In the genomic region with DNA sequence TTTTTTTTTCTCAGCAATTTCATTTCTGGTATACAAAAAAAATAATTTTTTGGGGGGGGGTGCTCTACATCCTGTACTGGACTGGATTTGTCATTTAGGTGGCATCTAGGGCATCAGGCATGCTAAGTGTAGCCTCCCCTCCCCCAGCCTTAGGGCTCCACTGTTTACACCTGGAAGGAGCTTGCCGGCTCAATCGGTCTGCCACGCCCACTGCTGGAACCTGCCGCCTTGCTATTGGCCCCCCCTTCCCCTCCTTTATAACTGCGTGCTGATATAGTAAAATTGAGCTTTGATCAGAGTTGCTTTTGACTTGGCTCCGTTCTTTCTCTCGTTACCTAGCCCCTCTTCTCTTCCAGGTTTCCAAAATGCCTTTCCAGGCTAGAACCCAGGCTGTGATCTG, we compare ENCODE assay signal across 33 mouse cellular contexts. TPM values are rescaled to one million over a fixed set of nuclear protein-coding genes. Genes with fewer than 3 reads are reported as not detected.
DNase-seq lines count a peak whose midpoint lies in the region; ATAC-seq lines count a peak whose summit lies in the region.
"Had no signal": no experiment of that assay in that cellular context is flagged by ENCODE, and none has a peak within 500 bp of the region (broad histone marks: within the 10 kb centered on the region; RNA-seq: fewer than 3 reads in every experiment).

No protein-coding gene starts in this region.

- H3K4me1 ChIP-seq in intestine, embryonic 15.5 days (replicated peaks) = no peaks in the 10 kb centered on the region
- no peaks in the 10 kb centered on the region for H3K4me1 ChIP-seq in stomach, embryonic 16.5 days (ENCODE audit: control insufficient read depth, insufficient read depth, low read length)
- H3K4me1 ChIP-seq: embryonic facial prominence, embryonic 10.5 days; embryonic facial prominence, embryonic 13.5 days; forebrain, embryonic 12.5 days; forebrain, embryonic 15.5 days; heart, embryonic 12.5 days; heart, embryonic 15.5 days had no signal

- 47% methylated on average over 7 of the region's 7 CpGs for WGBS in intestine, embryonic 15.5 days
- WGBS in stomach, embryonic 16.5 days = 52% methylated on average over 7 of the region's 7 CpGs

- peak; percentile 66 for DNase-seq in heart, adult 11 months
- DNase-seq in heart, postnatal 25 days (ENCODE audit: low spot score) = no peak
- no peak for DNase-seq in layer of hippocampus, adult 9-11 months
- DNase-seq in left cerebral cortex, postnatal 10 days (ENCODE audit: extremely low spot score in 1 of 2, low spot score in 2 of 2) = no peak
- DNase-seq: adrenal gland, adult 2 months; adrenal gland, postnatal 14 days; cerebellum, adult 11 months; cerebellum, adult 2 months; cerebellum, adult 9-11 months; cerebellum, postnatal 36 days; embryo, embryonic 11 days; gastrocnemius, postnatal 10 days; gastrocnemius, postnatal 36 days; heart, adult 18-20 months; heart, postnatal 10 days; heart, postnatal 4 days had no signal

- H3K27me3 ChIP-seq in intestine, embryonic 15.5 days (replicated peaks) = no peaks in the 10 kb centered on the region
- no peaks in the 10 kb centered on the region for H3K27me3 ChIP-seq in stomach, embryonic 16.5 days (ENCODE audit: control insufficient read depth, insufficient read depth, low read length)
- H3K27me3 ChIP-seq: embryonic facial prominence, embryonic 13.5 days; forebrain, embryonic 12.5 days; forebrain, embryonic 15.5 days; heart, embryonic 12.5 days; heart, embryonic 15.5 days had no signal

- no peaks in the 10 kb centered on the region for H3K36me3 ChIP-seq in intestine, embryonic 15.5 days
- H3K36me3 ChIP-seq in stomach, embryonic 16.5 days (ENCODE audit: control insufficient read depth, insufficient read depth, low read length) = no peaks in the 10 kb centered on the region

- no peak overlapping the region for H3K4me3 ChIP-seq in intestine, embryonic 15.5 days (replicated peaks)
- no peak overlapping the region for H3K4me3 ChIP-seq in stomach, embryonic 16.5 days (replicated peaks; ENCODE audit: low read length)
- H3K4me3 ChIP-seq: embryonic facial prominence, embryonic 10.5 days; embryonic facial prominence, embryonic 13.5 days; erythroblast, embryonic 14.5 days; forebrain, embryonic 12.5 days; forebrain, embryonic 15.5 days; heart, embryonic 12.5 days; heart, embryonic 15.5 days had no signal

- H3K4me2 ChIP-seq in intestine, embryonic 15.5 days (replicated peaks) = no peak overlapping the region
- H3K4me2 ChIP-seq in stomach, embryonic 16.5 days (ENCODE audit: low read depth, low read length) = no peak overlapping the region
- H3K4me2 ChIP-seq: embryonic facial prominence, embryonic 13.5 days; forebrain, embryonic 12.5 days; forebrain, embryonic 15.5 days; heart, embryonic 12.5 days; heart, embryonic 15.5 days; hindbrain, embryonic 14.5 days had no signal

- H3K9ac ChIP-seq in intestine, embryonic 15.5 days = no peak overlapping the region
- H3K9ac ChIP-seq in stomach, embryonic 16.5 days (ENCODE audit: low read length) = no peak overlapping the region
- H3K9ac ChIP-seq: embryonic facial prominence, embryonic 13.5 days; forebrain, embryonic 12.5 days; forebrain, embryonic 15.5 days; heart, embryonic 12.5 days; heart, embryonic 15.5 days; hindbrain, embryonic 14.5 days had no signal

- intact Hi-C loops in heart, postnatal 25 days (cut with DNase I) = no loop called here
- intact Hi-C loops in left cerebral cortex, postnatal 10 days (cut with DNase I) = no loop called here

- H3K9me3 ChIP-seq in intestine, embryonic 15.5 days = no peaks in the 10 kb centered on the region
- H3K9me3 ChIP-seq in stomach, embryonic 16.5 days (replicated peaks; ENCODE audit: control insufficient read depth, low read length) = no peaks in the 10 kb centered on the region
- H3K9me3 ChIP-seq: embryonic facial prominence, embryonic 10.5 days; embryonic facial prominence, embryonic 13.5 days; forebrain, embryonic 12.5 days; forebrain, embryonic 15.5 days; heart, embryonic 12.5 days; heart, embryonic 15.5 days had no signal

- peak; percentile 69 for ATAC-seq in intestine, embryonic 15.5 days
- ATAC-seq in stomach, embryonic 16.5 days (ENCODE audit: insufficient read depth, low FRiP score) = peak; percentile 10; the same call in 1 of the 2 replicates
- ATAC-seq in frontal cortex, adult (ENCODE audit: low TSS enrichment) = no peak
- ATAC-seq: forebrain, embryonic 15.5 days; hindbrain, postnatal 0 days; inflammation-experienced regulatory T-cells, adult 6 months had no signal

- no peak overlapping the region for H3K27ac ChIP-seq in intestine, embryonic 15.5 days
- no peak overlapping the region for H3K27ac ChIP-seq in stomach, embryonic 16.5 days (ENCODE audit: low read length)
- H3K27ac ChIP-seq: embryonic facial prominence, embryonic 10.5 days; embryonic facial prominence, embryonic 13.5 days; forebrain, embryonic 12.5 days; forebrain, embryonic 15.5 days; heart, embryonic 15.5 days; hindbrain, embryonic 14.5 days; hindbrain, postnatal 0 days had no signal

RNA-seq across cellular contexts. Expression of a gene that starts 21.3 kb away (rescaled TPM):
- 10 to 100 TPM; 20.6 to 23.3 TPM for total RNA-seq in heart, postnatal 25 days (2021)
- 11.7 and 11.9 TPM in 2 replicates for polyA plus RNA-seq in intestine, embryonic 15.5 days (2015; fragmentation: Nextera tagmentation; extraction: Ambion mirVana)
- polyA plus RNA-seq in stomach, embryonic 16.5 days (2015; fragmentation: Nextera tagmentation; extraction: Ambion mirVana) = 12.9 and 14.3 TPM in 2 replicates
- 10 to 100 TPM; 33.6 to 33.7 TPM for total RNA-seq in left cerebral cortex, postnatal 10 days (2021)
- polyA plus RNA-seq: erythroblast, embryonic 14.5 days had no signal

RNA-seq across cellular contexts. Expression of a gene that starts 47.4 kb away (rescaled TPM):
- total RNA-seq in heart, postnatal 25 days (2021) = 1 to 10 TPM; 1.2 to 1.6 TPM
- polyA plus RNA-seq in intestine, embryonic 15.5 days (2015; fragmentation: Nextera tagmentation; extraction: Ambion mirVana) = 30.2 and 32.1 TPM in 2 replicates
- polyA plus RNA-seq in stomach, embryonic 16.5 days (2015; fragmentation: Nextera tagmentation; extraction: Ambion mirVana) = 24.3 and 26.8 TPM in 2 replicates
- 1 to 10 TPM; 2.0 to 4.0 TPM for total RNA-seq in left cerebral cortex, postnatal 10 days (2021)
- polyA plus RNA-seq: erythroblast, embryonic 14.5 days had no signal

RNA-seq across cellular contexts. Expression of a gene that starts 52.8 kb away (rescaled TPM):
- total RNA-seq in heart, postnatal 25 days (2021) = not detected
- 0.49 and 0.64 TPM in 2 replicates for polyA plus RNA-seq in intestine, embryonic 15.5 days (2015; fragmentation: Nextera tagmentation; extraction: Ambion mirVana)
- 0.30 and 0.34 TPM in 2 replicates for polyA plus RNA-seq in stomach, embryonic 16.5 days (2015; fragmentation: Nextera tagmentation; extraction: Ambion mirVana)
- not detected for total RNA-seq in left cerebral cortex, postnatal 10 days (2021)
- total RNA-seq: adrenal gland, adult 2 months; adrenal gland, postnatal 14 days; adrenal gland, postnatal 4 days; gastrocnemius, adult 18-20 months; gastrocnemius, postnatal 10 days; gastrocnemius, postnatal 36 days; heart, adult 18-20 months; heart, postnatal 10 days; heart, postnatal 4 days; hindbrain, postnatal 0 days; MEL had no signal
- polyA plus RNA-seq: adrenal gland, adult 2 months; cerebellum, adult 2 months; cortical plate, adult 2 months; erythroblast, embryonic 14.5 days; heart, embryonic 12.5 days; heart, embryonic 15.5 days; hindbrain, postnatal 0 days; inflammation-experienced regulatory T-cells, adult 6 months had no signal
